Mouse (Mus musculus) kidney, embryonic 16.5 days (tissue): ENCODE results near the gene 5730596B20Rik. TPM values are rescaled to one million over a fixed set of nuclear protein-coding genes. Genes with fewer than 3 reads are reported as not detected.

Source experiments
- ATAC-seq: fragments of 200-750 bp; cut with Nextera tagmentation; 2 replicates; pipeline ENCODE4 v1.8.0; 2017; ENCODE audit warnings: moderate TSS enrichment; ENCODE audit not compliant: low FRiP score, low TSS enrichment
- H3K27ac ChIP-seq: fragments of 300-500 bp; sonication (generic); 2 replicates; pipeline ENCODE4 v1.5.1; 2014; ENCODE audit warnings: low read length
- H3K27me3 ChIP-seq: fragments of 300-500 bp; sonication (generic); 2 replicates; pipeline ENCODE4 v1.6.1; 2014; ENCODE audit warnings: low read length, control low read depth, mixed read lengths; ENCODE audit not compliant: insufficient read depth
- H3K36me3 ChIP-seq: fragments of 300-500 bp; sonication (generic); 2 replicates; pipeline ENCODE4 v1.6.1; 2014; ENCODE audit warnings: low read length, control low read depth, mixed read lengths; ENCODE audit not compliant: insufficient read depth
- H3K4me1 ChIP-seq: fragments of 300-500 bp; sonication (generic); 2 replicates; pipeline ENCODE4 v1.6.1; 2014; ENCODE audit warnings: low read length, control low read depth, mixed read lengths; ENCODE audit not compliant: insufficient read depth
- H3K4me2 ChIP-seq: fragments of 300-500 bp; sonication (generic); replicated peaks from 2 replicates; pipeline ENCODE4 v1.6.1; 2014; ENCODE audit warnings: low read depth, low read length
- H3K4me3 ChIP-seq: fragments of 300-500 bp; sonication (generic); 2 replicates; pipeline ENCODE4 v1.5.1; 2014; ENCODE audit warnings: mild to moderate bottlenecking, low read length
- H3K9ac ChIP-seq: fragments of 300-500 bp; sonication (generic); replicated peaks from 2 replicates; pipeline ENCODE4 v1.6.1; 2014; ENCODE audit warnings: low read length
- H3K9me3 ChIP-seq: fragments of 300-500 bp; sonication (generic); 2 replicates; pipeline ENCODE4 v1.6.1; 2016; ENCODE audit warnings: low read length, control low read depth
- WGBS: fragments of 180-500 bp; shearing (Covaris S2); extraction: QIAGEN DNeasy Blood & Tissue Kit; methylation state at CpG from one replicate; pipeline ENCODE4 v1.1.7; 2014; 5-methylcytosine and 5-hydroxymethylcytosine counted together
- polyA plus RNA-seq: library from polyadenylated mRNA; unstranded; fragments of >200 nt; fragmentation: Nextera tagmentation; extraction: Ambion mirVana; gene quantifications from 2 replicates; pipeline ENCODE4 v1.2.1, GENCODE M21; 2015

5730596B20Rik gene
- polyA plus RNA-seq, 1 experiment from 2014 or later: 1.7 TPM

DNA sequence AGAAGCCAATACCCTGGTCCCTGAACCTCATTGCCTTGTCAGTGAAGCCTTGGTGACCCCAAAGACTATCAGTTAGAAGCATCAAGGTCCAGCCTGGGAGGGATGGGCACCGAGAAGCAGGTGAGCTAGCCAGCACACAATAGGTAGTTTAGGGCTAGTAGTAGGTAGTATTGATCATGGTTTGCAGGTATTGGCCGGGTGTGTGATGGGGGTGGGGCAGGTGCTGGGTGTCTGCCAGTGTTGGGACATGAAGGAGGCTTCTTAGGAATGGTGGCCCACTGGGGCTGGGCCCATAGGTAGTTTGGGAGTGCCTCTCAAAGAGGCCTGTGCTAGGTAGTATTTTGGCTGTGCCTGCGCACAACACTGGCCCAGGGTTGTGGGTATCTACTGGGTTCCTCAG lies 37.8 kb downstream of the 5730596B20Rik start:
- Histone ChIP-seq H3K27me3 (0 out of 2 replicates have a peak, but pooled peaks cover 4% of the 10 kb centered on the region), H3K9me3 (no peaks in the 10 kb centered on the region), H3K36me3 (no peaks in the 10 kb centered on the region), H3K4me2 (peak overlapping the region; percentile 81), H3K4me1 (peaks cover 55% of the 10 kb centered on the region), H3K27ac (0 out of 2 replicates have a peak overlapping the region, but pooled peaks have one; percentile 0), H3K4me3 (peak overlapping the region; percentile 71; the same call in 1 of the 2 replicates), H3K9ac (0 out of 2 replicates have a peak overlapping the region, but pooled peaks have one; percentile 20)
- ATAC-seq: no peak
- 32% methylated on average over 3 of the region's 3 CpGs for WGBS

DNA sequence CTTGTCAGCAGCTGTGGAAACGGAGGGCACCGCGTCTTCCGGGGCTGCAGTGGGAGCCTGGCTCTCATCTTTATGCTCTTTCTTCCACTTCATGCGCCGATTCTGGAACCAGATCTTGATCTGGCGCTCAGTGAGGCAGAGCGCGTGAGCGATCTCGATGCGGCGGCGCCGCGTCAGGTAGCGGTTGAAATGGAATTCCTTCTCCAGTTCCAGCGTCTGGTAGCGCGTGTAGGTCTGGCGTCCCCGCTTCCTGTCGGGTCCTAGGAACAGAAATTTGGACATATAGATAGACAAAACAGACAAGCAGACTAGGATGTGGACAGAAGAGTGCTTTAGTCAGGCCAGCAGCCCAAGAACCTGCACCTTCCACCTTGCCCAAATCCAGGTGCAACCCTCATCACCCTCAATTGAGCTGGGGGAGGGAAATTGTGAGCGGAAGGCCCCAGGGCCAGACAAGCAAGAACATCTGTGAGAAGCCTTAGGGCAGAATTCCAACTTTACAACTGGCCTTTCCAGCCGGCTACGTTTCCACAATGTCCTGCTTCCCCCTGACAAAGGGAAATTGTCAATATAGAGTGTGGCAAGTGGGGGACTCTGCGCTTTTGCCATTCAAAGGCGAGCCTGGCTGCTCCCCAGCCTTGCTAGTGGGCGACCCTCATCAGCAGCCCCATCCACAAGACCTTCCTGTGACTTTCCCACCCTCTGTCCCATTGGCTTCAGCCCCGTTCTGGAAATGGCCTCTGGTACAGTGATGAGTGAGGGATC lies 38.7 kb downstream of the 5730596B20Rik start:
- Histone ChIP-seq H3K9ac (peak overlapping the region; percentile 95), H3K4me1 (peaks cover 53% of the 10 kb centered on the region), H3K9me3 (no peaks in the 10 kb centered on the region), H3K4me3 (peak overlapping the region; percentile 71), H3K27me3 (0 out of 2 replicates have a peak, but pooled peaks cover 2% of the 10 kb centered on the region), H3K27ac (peak overlapping the region; percentile 97), H3K36me3 (no peaks in the 10 kb centered on the region), H3K4me2 (peak overlapping the region; percentile 81)
- under 1% methylated on average over 30 of the region's 30 CpGs for WGBS
- ATAC-seq: no peak

DNA sequence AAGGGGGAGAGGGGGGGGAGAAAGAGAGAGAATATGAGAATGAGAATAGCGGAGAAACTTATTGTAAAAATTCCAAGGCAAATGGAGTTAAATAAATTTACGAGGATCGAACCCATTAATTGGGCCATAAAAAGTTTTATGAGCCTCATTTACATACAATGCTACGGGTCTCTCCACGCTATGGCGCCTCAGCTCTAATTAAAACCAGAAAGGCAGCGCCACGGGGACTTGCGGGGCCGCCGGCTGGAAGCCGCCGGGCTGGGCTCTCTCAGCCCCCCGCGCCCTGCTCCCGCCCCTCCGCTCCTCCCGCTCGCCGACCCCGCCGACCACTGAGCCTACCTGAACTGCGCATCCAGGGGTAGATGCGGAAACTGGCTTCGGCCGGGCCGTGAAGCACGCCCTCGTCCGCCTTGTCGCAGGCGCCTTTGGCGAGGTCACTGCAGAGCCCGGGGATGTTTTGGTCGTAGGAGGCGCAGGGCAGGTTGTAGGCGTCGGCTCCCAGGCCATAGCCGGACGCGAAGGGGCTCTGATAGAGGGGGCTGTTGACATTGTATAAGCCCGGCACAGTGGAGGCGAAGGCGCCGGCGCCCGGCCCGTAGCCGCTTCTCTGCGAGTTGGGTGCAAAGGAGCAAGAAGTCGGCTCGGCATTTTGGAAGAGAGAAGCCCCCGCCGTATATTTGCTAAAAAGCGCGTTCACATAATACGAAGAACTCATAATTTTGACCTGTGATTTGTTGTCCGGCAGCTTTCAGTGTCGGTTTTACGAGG lies 39.6 kb downstream of the 5730596B20Rik start:
- WGBS: under 1% methylated on average over 59 of the region's 60 CpGs
- H3K9me3 ChIP-seq: no peaks in the 10 kb centered on the region
- H3K4me2 ChIP-seq: peak overlapping the region; percentile 81
- peak overlapping the region; percentile 71 for H3K4me3 ChIP-seq
- peak overlapping the region; percentile 95 for H3K9ac ChIP-seq
- no peaks in the 10 kb centered on the region for H3K27me3 ChIP-seq
- ATAC-seq: 0 out of 2 replicates have a peak, but pooled peaks have one; percentile 26
- peaks cover 52% of the 10 kb centered on the region for H3K4me1 ChIP-seq
- H3K27ac ChIP-seq: peak overlapping the region; percentile 97
- H3K36me3 ChIP-seq: no peaks in the 10 kb centered on the region

DNA sequence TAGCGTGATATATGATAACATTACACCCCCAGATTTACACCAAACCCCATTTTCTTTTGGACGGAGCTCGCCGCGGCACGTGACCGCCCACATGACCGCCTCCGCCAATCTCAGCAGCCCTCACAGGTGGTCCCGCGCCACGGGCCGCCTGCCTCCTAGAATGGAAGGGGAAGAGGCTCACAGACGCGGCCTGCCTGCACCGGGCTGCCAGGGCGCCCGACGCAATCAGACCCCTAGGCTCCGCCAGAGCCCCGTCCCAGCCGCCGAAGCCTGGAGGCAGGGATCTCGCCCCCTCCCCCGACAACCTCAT lies 40.1 kb downstream of the 5730596B20Rik start:
- Histone ChIP-seq H3K4me3 (peak overlapping the region; percentile 71), H3K9ac (peak overlapping the region; percentile 95), H3K27me3 (no peaks in the 10 kb centered on the region), H3K36me3 (no peaks in the 10 kb centered on the region), H3K4me1 (peaks cover 57% of the 10 kb centered on the region), H3K4me2 (peak overlapping the region; percentile 81), H3K27ac (peak overlapping the region; percentile 97), H3K9me3 (no peaks in the 10 kb centered on the region)
- 0% methylated on average over 25 of the region's 25 CpGs for WGBS
- peak; percentile 83 for ATAC-seq

DNA sequence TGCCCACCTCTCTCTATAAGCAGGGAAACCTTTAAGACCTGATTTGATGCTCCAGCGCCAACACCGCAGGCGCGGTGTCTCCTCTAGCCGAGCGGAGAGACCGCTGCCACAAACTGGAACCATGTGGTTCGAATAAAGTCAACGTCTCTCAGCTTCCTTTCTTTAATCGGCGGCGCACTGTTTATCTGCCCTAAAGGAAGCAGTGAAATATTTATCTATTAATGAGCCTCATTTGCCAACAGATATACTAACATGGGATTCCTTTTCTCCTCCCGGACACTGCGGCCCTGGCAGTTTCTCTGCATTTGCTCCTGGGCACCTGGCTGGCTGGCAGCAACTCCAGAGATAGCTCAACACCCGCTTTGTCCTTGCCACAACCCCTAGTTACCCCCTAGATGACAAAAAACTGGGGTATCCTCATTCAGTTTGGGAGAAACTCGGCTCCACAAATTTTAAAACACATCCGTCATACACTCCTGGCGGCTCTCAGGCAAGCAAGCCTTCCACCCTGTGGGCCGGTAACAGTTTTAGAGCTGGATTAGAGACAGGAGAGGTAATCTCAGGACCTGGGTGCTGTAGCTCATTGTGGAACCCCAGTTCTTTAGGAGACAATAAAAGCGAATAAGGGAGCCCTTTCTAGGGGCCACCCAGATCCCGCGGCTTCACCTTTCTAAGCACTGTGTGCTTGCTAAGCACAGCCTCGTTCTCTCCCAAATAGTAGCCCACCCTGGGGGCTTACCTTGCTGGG lies 40.8 kb downstream of the 5730596B20Rik start:
- peak overlapping the region; percentile 95 for H3K9ac ChIP-seq
- H3K4me1 ChIP-seq: peaks cover 57% of the 10 kb centered on the region
- no peaks in the 10 kb centered on the region for H3K36me3 ChIP-seq
- ATAC-seq: no peak
- H3K27ac ChIP-seq: peak overlapping the region; percentile 97
- peak overlapping the region; percentile 81 for H3K4me2 ChIP-seq
- H3K27me3 ChIP-seq: no peaks in the 10 kb centered on the region
- peak overlapping the region; percentile 71 for H3K4me3 ChIP-seq
- WGBS: 10% methylated on average over 23 of the region's 23 CpGs
- H3K9me3 ChIP-seq: no peaks in the 10 kb centered on the region

DNA sequence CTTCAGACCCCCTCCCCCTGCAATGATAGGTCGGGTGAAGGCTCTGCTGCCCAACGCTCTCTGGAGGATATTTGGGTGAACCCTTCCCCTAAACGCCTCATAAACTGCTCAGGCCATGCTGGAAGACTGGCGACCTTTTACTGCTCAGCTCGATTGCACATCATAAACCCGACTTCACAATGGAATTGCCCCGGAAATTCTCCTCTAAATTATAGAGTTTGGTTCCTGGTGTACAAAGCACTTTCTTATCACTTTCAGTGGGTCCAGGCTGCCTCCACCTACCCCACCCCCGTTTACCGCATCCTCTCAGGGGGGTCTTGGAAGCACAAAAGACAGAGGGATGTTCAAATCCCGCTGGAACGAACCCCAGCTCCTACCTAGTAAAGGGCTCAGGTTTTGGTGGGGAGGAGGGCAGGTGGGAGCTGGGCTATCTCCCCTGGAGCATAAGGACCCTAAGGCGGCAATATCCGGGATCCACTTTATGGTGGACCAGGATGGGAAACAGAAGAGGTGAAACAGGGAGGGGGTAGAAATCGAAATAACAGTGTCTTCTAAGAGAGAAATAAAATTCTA lies 41.4 kb downstream of the 5730596B20Rik start:
- 0 out of 2 replicates have a peak, but pooled peaks cover 2% of the 10 kb centered on the region for H3K36me3 ChIP-seq
- peaks cover 55% of the 10 kb centered on the region for H3K4me1 ChIP-seq
- H3K27ac ChIP-seq: peak overlapping the region; percentile 97
- H3K4me2 ChIP-seq: peak overlapping the region; percentile 81
- H3K4me3 ChIP-seq: peak overlapping the region; percentile 71
- WGBS: 14% methylated on average over 14 of the region's 14 CpGs
- H3K9ac ChIP-seq: peak overlapping the region; percentile 95
- H3K27me3 ChIP-seq: no peaks in the 10 kb centered on the region
- no peak for ATAC-seq
- H3K9me3 ChIP-seq: no peaks in the 10 kb centered on the region

DNA sequence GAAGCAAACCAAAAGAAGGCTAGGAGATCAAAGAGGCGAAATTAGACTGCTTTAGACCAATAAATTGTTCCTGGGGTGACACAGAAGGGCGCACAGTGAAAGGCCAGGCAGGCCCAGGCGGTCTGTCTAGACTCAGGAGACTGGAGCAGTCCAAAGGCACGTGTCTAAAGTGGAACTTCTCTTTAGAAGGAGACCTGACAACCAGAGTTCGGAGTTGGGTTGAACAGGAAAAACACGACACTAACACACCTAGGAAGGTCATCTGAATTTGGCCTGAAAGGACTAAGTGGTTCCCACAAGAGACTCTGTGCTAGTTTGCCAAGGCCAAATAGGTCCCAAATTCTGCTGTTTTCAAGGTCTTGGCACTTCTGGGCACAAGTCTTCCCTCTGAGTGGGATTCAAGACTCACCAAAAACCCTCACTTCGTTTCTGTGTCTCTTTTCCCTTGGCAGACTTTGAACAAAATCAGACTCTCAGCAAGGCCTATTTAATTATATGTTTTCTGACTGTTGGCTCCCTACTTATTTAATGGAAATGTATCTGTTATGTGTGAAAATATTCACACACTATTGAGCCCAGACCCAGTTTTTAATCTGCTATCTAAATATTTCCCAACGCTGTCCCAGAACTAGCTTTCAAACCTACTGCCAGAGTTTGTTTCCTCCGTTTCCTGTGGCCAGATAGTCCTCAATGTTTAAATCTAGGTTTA lies 42.1 kb downstream of the 5730596B20Rik start:
- Histone ChIP-seq H3K27me3 (no peaks in the 10 kb centered on the region), H3K4me3 (peak overlapping the region; percentile 63), H3K4me1 (peaks cover 50% of the 10 kb centered on the region), H3K4me2 (peak overlapping the region; percentile 81), H3K9ac (peak overlapping the region; percentile 95), H3K27ac (peak overlapping the region; percentile 97), H3K36me3 (0 out of 2 replicates have a peak, but pooled peaks cover 7% of the 10 kb centered on the region), H3K9me3 (no peaks in the 10 kb centered on the region)
- WGBS: 28% methylated on average over 9 of the region's 9 CpGs
- no peak for ATAC-seq

DNA sequence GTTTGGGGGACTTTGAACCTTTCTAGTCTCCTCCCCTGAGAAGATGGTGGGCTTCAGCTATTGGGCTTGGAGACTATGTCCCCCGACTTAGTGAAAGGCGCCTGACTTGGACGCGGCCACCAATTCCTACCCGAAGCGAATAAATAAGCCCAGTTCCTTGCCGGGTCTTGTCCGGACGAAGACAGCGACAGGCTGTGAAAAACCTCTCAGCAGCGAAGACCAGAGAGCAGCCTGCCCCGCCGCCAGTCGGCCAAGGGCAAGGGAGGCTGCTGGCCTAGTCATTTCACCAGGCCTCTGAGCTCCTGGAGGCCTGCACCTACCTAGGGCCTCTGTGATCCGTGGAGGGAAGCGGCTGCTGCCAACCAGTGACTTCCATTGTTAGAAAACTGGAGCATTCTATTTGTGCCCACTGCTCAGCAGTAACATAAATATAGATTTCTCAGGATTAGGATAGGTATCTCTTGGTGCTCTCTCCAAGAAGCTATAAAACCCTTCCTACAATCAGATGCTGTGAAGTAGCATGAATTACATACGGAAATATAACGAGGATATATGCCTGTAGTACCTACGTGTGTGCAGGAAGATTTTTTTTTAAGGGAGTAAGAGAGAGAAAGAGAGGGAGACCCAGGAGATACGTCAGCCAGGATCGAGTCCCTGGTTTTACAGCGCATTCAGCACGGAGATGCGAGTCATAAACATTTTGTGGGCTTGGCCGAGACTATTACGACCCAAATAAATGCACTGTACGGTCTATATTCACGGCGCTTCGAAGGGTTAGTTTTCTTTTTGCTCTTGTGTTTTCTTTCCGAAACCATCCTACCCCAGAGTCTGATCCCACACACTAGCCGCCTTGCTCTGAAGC lies 42.9 kb downstream of the 5730596B20Rik start:
- WGBS: 14% methylated on average over 32 of the region's 32 CpGs
- H3K27me3 ChIP-seq: no peaks in the 10 kb centered on the region
- no peak for ATAC-seq
- peaks cover 43% of the 10 kb centered on the region for H3K4me1 ChIP-seq
- H3K9me3 ChIP-seq: no peaks in the 10 kb centered on the region
- peak overlapping the region; percentile 63 for H3K4me3 ChIP-seq
- peak overlapping the region; percentile 95 for H3K9ac ChIP-seq
- H3K27ac ChIP-seq: peak overlapping the region; percentile 97
- 0 out of 2 replicates have a peak, but pooled peaks cover 7% of the 10 kb centered on the region for H3K36me3 ChIP-seq
- peak overlapping the region; percentile 81 for H3K4me2 ChIP-seq
